Comparison of ENCODE assay signal across 8 mouse cellular contexts in genomic region chr7:142666659-142667058, GRCm38 (mm10). TPM values are rescaled to one million over a fixed set of nuclear protein-coding genes. Genes with fewer than 3 reads are reported as not detected.
DNase-seq lines count a peak whose midpoint lies in the region; ATAC-seq and TF ChIP-seq lines count a peak whose summit lies in the region.

Gene Igf2, minus strand, starts transcription at chr7:142666816.

- peak; percentile 64 for ATAC-seq in heart, postnatal 0 days (ENCODE audit: insufficient read depth, low read depth)
- ATAC-seq in midbrain, embryonic 14.5 days (ENCODE audit: low FRiP score, low TSS enrichment): no peak
- no peak for ATAC-seq in CD4-positive, CD25-positive, alpha-beta regulatory T cell, adult 4 months

- H3K27ac ChIP-seq in forebrain, embryonic 10.5 days: no peak within 1 kb of the TSS
- H3K27ac ChIP-seq in heart, postnatal 0 days (ENCODE audit: low read depth): peak within 1 kb of the TSS; percentile 39
- H3K27ac ChIP-seq in midbrain, embryonic 14.5 days (replicated peaks; ENCODE audit: low read depth, low read length): no peak within 1 kb of the TSS

- no peak for DNase-seq in layer of hippocampus, adult 18-20 months (ENCODE audit: low spot score in 2 of 2)
- DNase-seq in layer of hippocampus, adult 9-11 months: no peak
- DNase-seq in forebrain, embryonic 10.5 days (ENCODE audit: extremely low spot score, low spot score): peak; percentile 12
- no peak for DNase-seq in heart, postnatal 0 days (ENCODE audit: low spot score)
- no peak for DNase-seq in layer of hippocampus, postnatal 10 days (ENCODE audit: low spot score in 2 of 2)
- DNase-seq in midbrain, embryonic 14.5 days: no peak
- no peak for DNase-seq in ovary, postnatal 14 days (ENCODE audit: low spot score)

- H3K4me2 ChIP-seq in heart, postnatal 0 days (ENCODE audit: low read depth, low read length): peak within 1 kb of the TSS; percentile 63
- no peak within 1 kb of the TSS for H3K4me2 ChIP-seq in midbrain, embryonic 14.5 days (ENCODE audit: low read length)

- H3K9ac ChIP-seq in heart, postnatal 0 days (replicated peaks; ENCODE audit: low read depth, low read length): no peak within 1 kb of the TSS; the same call in 1 of the 2 replicates
- no peak within 1 kb of the TSS for H3K9ac ChIP-seq in midbrain, embryonic 14.5 days (replicated peaks; ENCODE audit: low read length)

- peaks cover 14% of the 10 kb centered on the region for H3K36me3 ChIP-seq in forebrain, embryonic 10.5 days (replicated peaks)
- no peaks in the 10 kb centered on the region for H3K36me3 ChIP-seq in heart, postnatal 0 days (replicated peaks; ENCODE audit: control insufficient read depth, insufficient read depth, low read length)
- no peaks in the 10 kb centered on the region for H3K36me3 ChIP-seq in midbrain, embryonic 14.5 days (ENCODE audit: control insufficient read depth, insufficient read depth, low read length)

- H3K9me3 ChIP-seq in forebrain, embryonic 10.5 days: peaks cover 42% of the 10 kb centered on the region
- H3K9me3 ChIP-seq in heart, postnatal 0 days (replicated peaks; ENCODE audit: control insufficient read depth, low read length): peaks cover 27% of the 10 kb centered on the region
- H3K9me3 ChIP-seq in midbrain, embryonic 14.5 days (ENCODE audit: control insufficient read depth, low read length): peaks cover 5% of the 10 kb centered on the region

- TF ChIP-seq CTCF in heart, postnatal 0 days (IDR thresholded peaks at IDR 0.05; ENCODE audit: low read depth): no peak

- no peak for TF ChIP-seq EP300 in heart, postnatal 0 days (IDR thresholded peaks at IDR 0.05; ENCODE audit: low read depth)

- peaks cover 61% of the 10 kb centered on the region for H3K27me3 ChIP-seq in forebrain, embryonic 10.5 days (ENCODE audit: poor library complexity, severe bottlenecking)
- H3K27me3 ChIP-seq in heart, postnatal 0 days (ENCODE audit: control insufficient read depth, insufficient read depth, low read length): peaks cover 43% of the 10 kb centered on the region
- peaks cover 52% of the 10 kb centered on the region for H3K27me3 ChIP-seq in midbrain, embryonic 14.5 days (ENCODE audit: control insufficient read depth, insufficient read depth, low read length)

- 80% methylated on average over 2 of the region's 2 CpGs for WGBS in forebrain, embryonic 10.5 days
- WGBS in heart, postnatal 0 days: 56% methylated on average over 2 of the region's 2 CpGs
- WGBS in midbrain, embryonic 14.5 days: 63% methylated on average over 2 of the region's 2 CpGs

- peaks cover 11% of the 10 kb centered on the region; the same call in 1 of the 2 replicates for H3K4me1 ChIP-seq in forebrain, embryonic 10.5 days
- H3K4me1 ChIP-seq in heart, postnatal 0 days (ENCODE audit: control insufficient read depth, insufficient read depth): no peaks in the 10 kb centered on the region
- no peaks in the 10 kb centered on the region for H3K4me1 ChIP-seq in midbrain, embryonic 14.5 days (ENCODE audit: control insufficient read depth, insufficient read depth, low read length)

- H3K4me3 ChIP-seq in forebrain, embryonic 10.5 days: no peak within 1 kb of the TSS
- peak within 1 kb of the TSS; percentile 6; the same call in 1 of the 2 replicates for H3K4me3 ChIP-seq in heart, postnatal 0 days (ENCODE audit: low read depth, low read length)
- no peak within 1 kb of the TSS for H3K4me3 ChIP-seq in midbrain, embryonic 14.5 days (replicated peaks; ENCODE audit: low read depth, low read length)

RNA-seq across cellular contexts. Expression of gene Igf2, which starts in this region (rescaled TPM):
- total RNA-seq in layer of hippocampus, adult 18-20 months (2021): 10 to 100 TPM; 42.7 to 46.4 TPM
- polyA plus RNA-seq in forebrain, embryonic 10.5 days (2016; fragmentation: Nextera tagmentation; extraction: Ambion mirVana): 126 and 132 TPM in 2 replicates
- 1,317 and 1,642 TPM in 2 replicates for total RNA-seq in heart, postnatal 0 days (2014; rRNA removed; ENCODE audit: low replicate concordance)
- 950 and 1,040 TPM in 2 replicates for polyA plus RNA-seq in heart, postnatal 0 days (2015; fragmentation: Nextera tagmentation; extraction: Ambion mirVana)
- total RNA-seq in layer of hippocampus, postnatal 10 days (2021): 100 to 1,000 TPM; 209 to 223 TPM
- polyA plus RNA-seq in midbrain, embryonic 14.5 days (2014; fragmentation: Nextera tagmentation; extraction: Ambion mirVana): 19.1 and 102 TPM in 2 replicates
- polyA plus RNA-seq in CD4-positive, CD25-positive, alpha-beta regulatory T cell, adult 4 months (2017; shearing (Covaris generic)): 1 to 10 TPM in 1 of 2 experiments, under 1 TPM in 1; 0.69 to 1.1 TPM

Comparison
In these comparisons a context has a peak if more than half of its experiments do, and no peak if none do; other contexts are left out.
1. RNA of gene Igf2 (total RNA-seq): 1,317 to 1,642 TPM in heart, postnatal 0 days and 209 to 223 TPM in layer of hippocampus, postnatal 10 days; 42.7 to 46.4 TPM in layer of hippocampus, adult 18-20 months; every median in the first group is over 4 times any median in the second.